Mouse (Mus musculus) left cerebral cortex, postnatal 14 days (tissue): ENCODE data around the gene Gm20708. TPM values are rescaled to one million over a fixed set of nuclear protein-coding genes. Genes with fewer than 3 reads are reported as not detected.
A peak's percentile ranks its signal among the peaks of the same experiment; 100 is the strongest.
"Not testable (repeated sequence)": the region's sequence is repeated elsewhere in the genome, so short reads cannot be mapped to it uniquely, and the experiment has no call there.

Source experiments
- DNase-seq, 2 experiments: peaks; one replicate each; pipeline ENCODE4 v3.0.0; 2021 to 2022; ENCODE audit warnings: low spot score in 2 of 2, mixed read lengths in 1 of 2
- intact Hi-C: fragments of 180-260 bp; cut with DNase I; formaldehyde crosslinking; loops from one replicate; pipeline ENCODE4 v1.15.1; 2025
- total RNA-seq, 2 experiments: library from RNA; stranded (reverse); gene quantifications; 2 replicates each; pipeline ENCODE4 v1.2.3; 2021

Gene Gm20708
- total RNA-seq, 2 experiments from 2014 or later, result 1.9 to 2.3 TPM

DNA sequence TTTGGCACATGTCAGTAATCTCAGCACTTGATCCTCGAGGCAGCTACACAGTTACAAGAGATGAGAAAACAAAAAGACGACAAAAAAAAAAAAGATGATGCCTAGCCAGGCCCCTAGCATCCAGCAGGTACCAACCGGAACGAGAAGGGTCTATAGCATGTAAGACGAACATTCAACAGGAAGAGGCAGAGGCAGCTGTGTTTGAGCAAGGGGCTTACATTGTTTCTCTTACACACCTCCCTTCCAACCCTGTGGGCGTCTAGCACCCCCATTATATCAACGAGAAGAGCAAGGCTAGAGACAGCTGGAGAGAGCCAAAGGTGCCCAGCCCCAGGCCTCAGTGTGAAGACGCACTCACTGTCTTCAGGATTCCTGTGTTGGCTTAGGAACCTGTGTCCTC is 17.4 kb downstream of the Gm20708 start:
- intact Hi-C loops, result no loop called here

DNA sequence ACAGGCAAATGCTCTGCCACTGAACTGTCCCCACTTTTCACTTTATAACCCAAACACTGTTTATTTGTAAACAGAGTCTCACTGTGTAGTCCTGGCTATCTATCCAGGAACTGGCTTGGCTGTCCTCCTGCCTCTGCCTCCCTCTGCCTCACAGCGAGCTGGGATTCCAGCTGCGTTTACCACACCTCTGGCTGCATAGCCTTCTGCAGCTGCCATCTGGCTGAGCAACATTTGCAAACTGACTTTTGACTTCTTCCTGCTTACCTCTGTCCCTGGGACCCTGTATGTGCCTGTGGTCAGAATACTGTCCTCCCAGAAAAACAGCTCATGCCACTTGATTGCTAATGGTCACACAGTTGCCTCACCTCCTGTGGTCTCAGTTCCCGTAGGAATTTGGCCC is 17.9 kb downstream of the Gm20708 start:
- intact Hi-C loops, result no loop called here
- DNase-seq, result no peak

More for the DNA sequence above, 17.4 kb downstream of the Gm20708 start:
- DNase-seq, result no peak

DNA sequence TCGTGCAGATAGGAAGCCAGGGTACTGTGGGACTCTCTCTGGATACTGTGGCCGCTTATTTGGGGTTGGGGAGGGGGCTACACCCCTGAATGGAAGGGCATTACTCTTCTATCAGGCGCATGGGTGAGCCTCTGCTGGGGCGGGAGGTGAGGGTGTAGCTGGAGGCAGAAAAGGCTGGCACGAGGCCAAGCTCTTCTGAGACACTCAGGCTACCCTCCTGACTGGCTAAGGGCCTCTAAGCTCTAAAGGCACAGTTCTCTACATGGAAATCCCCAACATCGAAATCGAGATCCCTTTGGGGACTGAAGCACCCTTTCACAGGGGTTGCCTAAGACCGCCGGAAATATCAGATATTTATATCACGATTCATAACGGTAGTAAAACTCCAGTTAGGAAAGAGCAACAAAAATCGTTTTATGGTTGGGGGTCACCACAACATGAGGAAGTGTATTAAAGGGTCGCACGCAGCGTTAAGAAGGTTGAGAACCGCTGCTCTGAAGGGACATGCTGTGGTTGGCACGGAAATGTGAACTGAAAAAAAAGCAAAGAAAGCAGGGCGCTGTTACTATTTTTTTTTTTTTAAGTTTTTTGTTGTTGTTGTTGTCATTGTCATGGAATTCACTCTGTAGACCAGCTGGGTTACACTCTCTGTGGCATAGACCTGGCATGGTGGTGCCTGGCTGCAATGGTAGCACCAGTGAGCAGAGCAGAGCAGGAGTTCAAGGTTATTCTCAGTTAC is 18.9 kb downstream of the Gm20708 start:
- no peak for DNase-seq
- intact Hi-C loops, result no loop called here

DNA sequence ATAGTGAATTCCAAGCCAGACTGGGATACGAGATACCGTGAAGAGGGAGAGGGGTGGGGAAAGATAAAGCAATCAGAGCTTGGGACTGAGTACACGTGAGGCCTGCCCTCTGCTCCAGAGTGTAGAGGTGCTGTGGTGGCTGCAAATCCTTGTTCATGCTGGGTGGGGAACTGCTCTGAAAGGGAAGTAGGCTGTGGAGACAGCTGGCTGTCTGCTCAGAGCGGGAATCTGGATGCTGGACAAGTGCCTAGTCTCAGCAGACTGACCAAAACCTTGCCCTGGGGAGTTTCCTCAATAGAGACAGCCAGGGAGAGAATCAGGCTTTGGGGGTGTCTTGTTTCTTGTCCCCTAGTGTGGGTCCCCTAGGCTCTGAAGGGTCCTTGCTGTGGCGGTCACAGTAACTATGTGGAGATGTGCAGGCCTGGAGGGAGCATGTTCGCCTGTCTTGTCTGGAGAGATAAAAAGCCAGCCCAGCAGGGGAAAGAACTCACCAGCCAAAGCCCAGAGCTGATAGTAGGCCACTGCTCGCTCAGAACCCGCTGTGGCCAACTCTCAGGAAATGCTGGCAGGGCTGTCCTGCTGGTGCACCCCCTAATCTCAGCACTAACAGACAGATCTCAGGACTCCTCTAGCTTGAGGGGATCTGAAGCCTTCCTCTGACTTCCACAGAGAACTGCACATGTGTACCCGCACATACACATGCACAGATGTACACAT is 19.6 kb downstream of the Gm20708 start:
- DNase-seq, result peak in 1 of 2 experiments; percentile 38
- intact Hi-C loops, result no loop called here

DNA sequence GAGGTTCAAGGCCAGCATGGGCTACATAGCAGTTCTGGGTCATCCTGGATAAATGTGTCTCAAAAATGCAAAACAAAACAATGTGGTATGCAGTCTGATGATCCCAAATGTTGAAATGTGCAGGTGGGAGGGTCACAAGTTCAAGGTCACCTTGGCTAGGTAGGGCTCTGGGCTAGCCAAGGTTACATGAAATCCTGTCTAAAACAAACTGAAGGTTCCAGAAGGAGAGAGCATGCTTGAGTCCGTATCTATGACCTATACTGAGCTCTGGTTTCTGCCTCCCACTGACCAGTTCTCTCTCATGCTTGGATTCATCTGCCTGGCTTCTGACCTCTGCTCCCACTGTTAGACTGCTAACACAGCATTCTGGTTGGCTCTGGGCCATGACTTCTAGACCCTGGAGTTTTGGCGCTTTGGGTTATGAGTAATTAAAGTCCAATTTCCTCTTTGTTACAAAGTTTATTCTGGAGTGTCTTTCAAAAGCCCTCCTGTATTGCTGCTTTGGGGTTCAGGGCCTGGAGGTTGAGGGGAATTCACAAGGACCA is 20.3 kb downstream of the Gm20708 start:
- DNase-seq, result no peak
- intact Hi-C loops, result no loop called here

DNA sequence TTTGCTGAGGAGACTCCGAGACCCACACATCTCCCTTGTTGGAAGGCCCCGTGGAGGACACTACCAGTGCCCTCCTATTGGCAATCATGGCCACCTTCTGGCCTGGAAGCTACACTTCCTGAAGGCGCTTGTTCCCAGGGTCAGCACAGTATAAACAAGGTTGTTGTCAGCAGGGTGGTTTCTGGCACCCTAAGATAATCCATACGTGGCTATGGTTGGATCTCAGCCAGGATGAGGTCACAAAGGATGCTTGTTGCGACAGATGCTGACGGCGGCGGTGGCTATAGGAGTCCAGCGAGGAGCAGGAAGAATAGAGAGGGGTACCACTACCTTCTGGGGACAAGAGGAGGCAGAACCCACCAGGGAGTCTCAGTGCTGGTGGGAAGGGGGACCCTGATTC is 20.9 kb downstream of the Gm20708 start:
- DNase-seq, result no peak
- intact Hi-C loops, result no loop called here

DNA sequence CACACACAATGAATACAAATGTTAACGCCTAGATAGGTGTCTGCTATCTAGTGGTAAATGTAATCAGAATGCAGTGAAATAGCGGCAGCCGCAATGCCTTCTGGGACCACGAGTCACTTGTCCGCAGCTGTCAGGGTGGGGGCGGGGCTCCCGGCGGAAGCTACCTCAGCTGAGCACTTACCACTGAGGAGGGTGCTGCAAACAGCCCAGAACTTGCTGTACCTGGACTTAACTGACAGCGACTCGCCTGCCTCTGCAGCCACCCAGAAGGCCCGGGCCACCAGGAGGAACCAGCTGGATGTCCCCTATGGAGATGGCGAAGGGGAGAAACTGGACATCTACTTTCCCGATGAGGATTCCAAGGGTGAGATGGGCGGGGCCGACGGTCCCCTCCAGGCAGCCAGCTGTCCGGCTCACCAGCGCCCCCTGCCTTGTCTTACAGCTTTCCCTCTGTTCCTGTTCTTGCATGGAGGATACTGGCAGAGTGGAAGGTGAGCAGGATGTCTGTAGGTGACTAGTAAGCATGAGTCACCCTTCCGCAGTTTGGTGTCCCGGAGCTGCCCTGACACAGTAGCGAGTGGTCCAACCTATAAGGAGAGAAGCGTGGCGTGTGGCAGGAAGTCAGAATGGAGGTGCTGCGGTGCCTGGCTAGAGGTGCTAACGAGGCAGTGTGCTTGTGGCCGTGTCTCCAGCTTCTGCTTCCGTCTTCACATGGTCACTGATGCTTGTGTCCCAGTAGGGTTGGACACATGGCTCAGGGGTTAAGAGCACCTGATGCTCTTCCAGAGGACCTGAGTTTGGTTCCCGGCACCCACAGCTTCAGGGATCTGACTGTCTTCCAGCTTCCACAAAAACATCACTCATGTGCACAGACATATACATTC is 22.9 kb downstream of the Gm20708 start:
- intact Hi-C loops, result no loop called here
- peak; percentile 71 to 79 for DNase-seq

DNA sequence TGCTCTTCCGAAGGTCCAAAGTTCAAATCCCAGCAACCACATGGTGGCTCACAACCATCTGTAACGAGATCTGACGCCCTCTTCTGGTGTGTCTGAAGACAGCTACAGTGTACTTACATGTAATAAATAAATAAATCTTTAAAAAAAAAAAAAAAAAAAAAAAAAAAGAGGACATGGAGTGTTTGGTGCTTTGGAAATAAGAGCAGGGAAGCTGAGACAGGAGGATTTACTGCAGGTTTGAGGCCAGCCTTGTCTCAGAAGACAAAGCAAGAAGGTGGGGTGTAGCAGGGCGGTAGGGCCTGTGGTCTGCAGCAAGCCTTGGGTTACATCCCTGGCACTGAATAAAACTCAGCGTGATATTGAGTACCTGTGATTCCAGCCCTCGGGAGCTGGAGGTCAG is 24.0 kb downstream of the Gm20708 start:
- DNase-seq, intact Hi-C loops: not testable (repeated sequence)

DNA sequence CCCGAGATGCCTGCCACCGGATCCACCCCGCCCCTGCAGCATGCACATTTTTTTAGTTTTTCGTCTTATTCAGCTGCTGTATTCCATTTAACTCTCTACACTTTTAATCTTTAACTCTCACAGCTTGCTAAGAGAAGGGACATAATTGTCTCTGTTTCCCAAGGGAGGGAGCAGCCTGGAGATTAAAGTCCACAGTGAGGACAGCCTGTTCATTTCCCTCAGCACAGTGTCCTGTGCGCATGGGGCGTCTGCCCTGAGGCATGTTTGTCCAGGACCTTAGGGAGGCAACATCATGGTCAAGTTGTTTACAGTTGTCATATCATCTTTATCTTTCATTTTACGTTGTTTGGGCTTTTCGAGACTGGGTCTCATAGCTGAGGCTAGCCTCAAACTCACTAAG is 24.6 kb downstream of the Gm20708 start:
- intact Hi-C loops, result no loop called here
- DNase-seq, result no peak

DNA sequence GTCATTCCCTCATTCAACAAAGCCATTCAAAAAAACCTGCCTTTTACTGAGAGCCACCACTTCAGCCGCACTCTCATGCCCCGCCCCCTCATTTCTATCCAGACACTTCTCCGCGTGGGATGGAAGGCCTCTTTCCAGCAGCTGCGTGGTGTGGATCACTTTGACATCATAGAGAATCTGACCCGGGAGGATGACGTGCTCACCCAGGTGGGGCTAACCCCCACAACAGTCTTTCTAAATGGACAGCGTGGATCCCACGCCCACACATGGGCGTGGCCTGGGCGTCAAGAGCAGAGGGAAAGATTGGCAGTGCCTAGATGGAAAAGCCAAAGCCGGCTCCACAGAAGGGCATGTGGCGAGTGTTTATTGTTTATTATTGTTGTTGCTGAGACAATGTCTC is 26.8 kb downstream of the Gm20708 start:
- intact Hi-C loops, result no loop called here
- DNase-seq, result peak; percentile 51 to 78

DNA sequence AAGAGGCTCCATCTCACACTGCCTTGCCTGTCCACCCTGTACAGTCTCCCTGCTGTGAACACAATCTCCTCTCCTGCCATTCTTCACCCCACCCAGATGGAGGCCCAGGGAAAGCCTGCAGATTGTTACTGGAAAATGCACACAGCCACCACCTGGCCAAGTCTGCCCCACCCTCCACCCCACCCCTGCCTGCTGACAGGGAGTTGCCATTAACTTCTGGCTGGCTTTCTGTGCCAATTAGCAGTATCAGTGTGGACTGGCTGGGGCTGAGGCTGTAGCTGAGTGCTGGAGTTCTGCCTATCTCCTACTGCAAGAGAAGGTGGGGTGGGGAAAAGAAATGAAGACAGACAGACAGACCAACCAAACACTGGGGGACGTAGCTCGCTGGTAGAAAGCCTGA is 29.1 kb downstream of the Gm20708 start:
- no peak for DNase-seq
- intact Hi-C loops, result no loop called here

DNA sequence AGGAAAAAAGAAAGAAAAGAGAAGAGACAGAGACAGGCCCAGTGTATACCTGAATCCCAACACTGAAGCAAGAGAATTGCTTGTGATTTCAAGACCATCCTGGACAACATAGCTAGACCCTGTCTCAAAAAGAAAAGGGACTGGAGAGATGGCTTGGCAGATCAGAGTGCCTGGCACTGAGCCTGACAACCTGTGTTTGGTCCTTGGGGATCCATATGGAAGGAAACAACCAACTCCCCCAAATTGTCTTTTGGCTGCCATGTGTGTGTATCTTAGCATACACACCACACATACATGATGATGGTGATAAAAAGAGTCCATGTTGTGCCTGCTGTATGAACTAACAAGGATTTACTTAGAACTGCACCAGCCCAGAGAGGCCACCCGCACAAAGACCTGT is 29.6 kb downstream of the Gm20708 start:
- intact Hi-C loops, result no loop called here
- no peak for DNase-seq

DNA sequence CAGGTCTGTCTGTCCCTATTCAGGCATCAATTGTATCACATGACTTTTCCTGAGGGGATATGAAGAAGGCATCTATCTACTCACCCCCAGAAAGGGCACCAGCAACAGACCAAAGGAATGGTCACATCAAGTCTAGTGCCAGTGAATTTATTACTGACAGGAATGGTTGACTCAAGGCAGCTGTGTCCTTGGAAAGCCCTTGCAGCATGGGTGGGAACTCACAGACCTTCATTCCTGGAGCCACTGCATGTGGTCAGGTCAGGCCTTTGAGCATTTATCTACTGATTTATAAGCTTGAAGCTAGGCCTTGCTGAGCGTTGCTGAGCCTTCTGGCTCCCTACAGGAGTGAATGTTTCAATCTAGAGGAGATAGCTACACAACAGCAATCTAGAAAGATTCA is 31.4 kb downstream of the Gm20708 start:
- intact Hi-C loops, result no loop called here
- DNase-seq, result no peak

DNA sequence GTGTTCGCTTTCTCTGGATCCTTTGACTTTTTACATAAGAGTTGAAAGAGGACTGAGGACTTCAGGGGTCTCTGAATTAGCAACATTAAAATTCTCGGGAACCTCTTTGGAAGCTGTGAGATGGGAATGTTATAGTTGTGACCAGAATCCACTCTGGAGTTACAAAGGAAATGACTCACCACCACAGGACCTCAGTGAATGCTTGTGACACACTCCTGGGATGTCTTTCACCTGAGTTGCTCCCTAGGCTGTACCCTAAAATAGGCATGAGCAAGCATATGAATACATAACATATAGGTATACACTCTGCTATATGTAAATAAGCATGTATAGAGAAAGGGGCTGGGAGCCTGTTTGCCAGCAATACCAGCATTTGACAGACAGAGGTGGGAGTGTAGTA is 34.0 kb downstream of the Gm20708 start:
- intact Hi-C loops, result no loop called here
- no peak for DNase-seq

DNA sequence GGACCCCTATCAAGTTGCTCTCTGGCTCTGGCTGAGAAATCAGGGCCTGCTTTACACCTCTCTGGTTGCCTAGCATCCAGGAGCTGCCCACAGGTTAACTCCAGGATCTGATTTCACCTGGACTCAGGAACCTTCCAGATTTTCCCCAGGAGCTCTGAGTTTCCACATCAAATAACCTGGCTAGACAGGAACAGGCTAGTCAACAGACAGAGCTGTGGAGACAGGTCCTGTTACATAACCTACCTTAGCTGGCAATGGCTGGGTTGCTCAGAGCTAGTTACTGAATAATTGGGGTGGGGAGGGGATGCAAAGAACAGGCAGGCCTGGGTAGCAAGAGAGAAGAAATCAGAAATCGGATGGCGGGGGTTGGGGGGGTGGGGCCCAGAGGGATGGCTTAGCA is 35.5 kb downstream of the Gm20708 start:
- intact Hi-C loops, result no loop called here
- DNase-seq, result no peak

DNA sequence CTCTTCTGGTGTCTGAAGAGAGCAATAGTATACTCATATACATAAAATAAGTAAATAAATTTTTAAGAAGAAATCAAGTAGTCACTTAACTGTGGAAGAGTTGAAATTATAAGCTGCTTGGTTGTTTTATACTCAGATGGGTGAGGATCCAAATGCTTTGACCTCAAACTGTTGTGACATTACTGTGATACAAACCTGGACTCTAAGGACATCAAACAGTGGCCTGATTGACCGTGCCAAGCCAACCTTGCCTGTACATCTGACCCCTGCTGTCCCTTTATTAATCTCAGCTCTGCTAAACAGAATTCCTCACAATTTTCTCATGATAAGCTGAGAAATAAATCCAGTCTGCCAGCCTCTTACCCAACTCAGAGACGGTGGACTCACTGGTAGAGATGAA is 36.2 kb downstream of the Gm20708 start:
- no peak for DNase-seq
- intact Hi-C loops, result no loop called here

DNA sequence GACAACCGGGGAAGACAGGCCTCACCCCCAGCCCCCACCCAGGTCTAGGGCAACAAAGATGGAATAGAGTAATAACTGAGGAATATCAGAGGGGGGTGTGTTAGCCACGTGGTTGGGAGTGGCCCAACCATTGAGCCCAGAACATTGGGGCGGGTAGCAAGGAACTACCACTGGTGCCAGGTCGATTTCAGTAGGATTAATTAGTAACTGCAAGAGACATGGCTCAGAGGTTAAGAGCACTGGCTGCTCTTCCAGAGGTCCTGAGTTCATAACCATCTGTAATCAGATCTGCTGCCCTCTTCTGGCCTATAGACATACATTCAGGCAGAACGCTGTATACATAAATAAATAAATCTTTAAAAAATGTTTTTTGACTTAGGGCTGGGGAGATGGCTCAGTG is 37.2 kb downstream of the Gm20708 start:
- intact Hi-C loops, result no loop called here
- no peak for DNase-seq

DNA sequence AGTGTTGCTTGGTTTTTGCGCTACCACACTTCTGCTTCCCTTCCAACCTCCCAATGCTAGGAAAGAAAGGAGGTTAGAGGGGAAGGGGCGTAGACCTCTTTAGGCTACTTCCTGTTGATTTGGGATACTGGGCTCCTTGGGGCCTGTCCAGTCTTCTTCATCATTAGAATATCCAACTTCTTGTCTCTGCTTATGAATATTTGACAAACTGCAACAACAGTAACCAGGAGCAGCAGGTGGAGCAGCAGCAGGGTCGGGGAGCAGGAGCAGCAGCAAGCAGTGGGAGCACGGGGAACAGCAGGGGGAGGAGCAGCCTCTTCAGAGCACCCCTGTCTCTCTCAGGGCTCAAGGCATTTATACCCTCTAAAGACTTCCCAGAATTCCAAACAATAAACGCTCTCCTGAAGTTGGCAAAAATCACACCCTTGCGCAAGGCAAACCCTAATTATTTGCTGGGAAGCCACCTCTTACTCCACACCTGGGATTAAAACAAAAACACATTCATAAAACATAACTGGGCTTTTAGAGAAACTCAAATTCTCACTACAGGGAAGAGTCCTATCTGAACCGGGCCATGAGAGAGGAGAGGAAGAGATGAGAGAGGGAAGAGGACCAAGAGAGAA is 38.2 kb downstream of the Gm20708 start:
- intact Hi-C loops, result no loop called here
- no peak for DNase-seq

DNA sequence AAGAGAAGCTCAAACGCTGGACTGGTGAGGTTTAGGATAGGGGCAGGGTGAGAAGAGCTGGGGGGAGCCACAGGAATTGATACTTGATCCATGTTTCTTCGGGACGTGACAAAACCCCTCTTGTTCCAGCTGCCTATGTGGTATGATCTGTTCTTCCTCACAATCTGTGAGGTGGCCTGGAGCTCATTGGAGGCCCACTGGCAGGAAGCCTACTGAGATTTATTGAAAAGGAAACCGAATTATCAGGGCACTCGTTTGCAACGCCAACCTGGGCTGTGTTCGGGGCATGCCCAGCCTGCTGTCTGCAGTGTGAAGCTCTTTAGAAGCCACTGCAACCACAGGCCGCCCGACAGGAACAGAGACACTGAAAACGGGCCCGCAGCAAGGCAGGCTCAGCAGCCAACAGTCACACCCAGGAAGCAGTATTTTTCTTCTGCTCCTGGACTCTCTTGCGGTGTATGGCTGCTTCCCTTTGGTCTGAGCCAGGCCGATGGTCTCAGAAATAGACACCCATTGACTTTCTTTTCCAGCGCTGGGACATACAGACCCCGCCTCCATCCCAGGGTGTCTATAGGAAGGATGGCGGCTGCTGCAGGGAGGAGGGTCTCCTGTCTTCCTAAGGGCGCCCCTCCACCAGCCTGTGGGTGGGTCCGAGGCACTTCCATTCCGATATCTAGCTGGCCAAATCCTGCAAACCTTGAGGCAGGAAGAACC is 39.0 kb downstream of the Gm20708 start:
- intact Hi-C loops, result no loop called here
- DNase-seq, result peak in 1 of 2 experiments; percentile 25
